Mouse (Mus musculus): ENCODE results near the gene Pgpep1l. TPM values are rescaled to one million over a fixed set of nuclear protein-coding genes. Genes with fewer than 3 reads are reported as not detected.
"Not testable (repeated sequence)": the region's sequence is repeated elsewhere in the genome, so short reads cannot be mapped to it uniquely, and the experiment has no call there.

The Pgpep1l gene
- polyA plus RNA-seq, 1 experiment from 2014 or later, result not detected

DNA sequence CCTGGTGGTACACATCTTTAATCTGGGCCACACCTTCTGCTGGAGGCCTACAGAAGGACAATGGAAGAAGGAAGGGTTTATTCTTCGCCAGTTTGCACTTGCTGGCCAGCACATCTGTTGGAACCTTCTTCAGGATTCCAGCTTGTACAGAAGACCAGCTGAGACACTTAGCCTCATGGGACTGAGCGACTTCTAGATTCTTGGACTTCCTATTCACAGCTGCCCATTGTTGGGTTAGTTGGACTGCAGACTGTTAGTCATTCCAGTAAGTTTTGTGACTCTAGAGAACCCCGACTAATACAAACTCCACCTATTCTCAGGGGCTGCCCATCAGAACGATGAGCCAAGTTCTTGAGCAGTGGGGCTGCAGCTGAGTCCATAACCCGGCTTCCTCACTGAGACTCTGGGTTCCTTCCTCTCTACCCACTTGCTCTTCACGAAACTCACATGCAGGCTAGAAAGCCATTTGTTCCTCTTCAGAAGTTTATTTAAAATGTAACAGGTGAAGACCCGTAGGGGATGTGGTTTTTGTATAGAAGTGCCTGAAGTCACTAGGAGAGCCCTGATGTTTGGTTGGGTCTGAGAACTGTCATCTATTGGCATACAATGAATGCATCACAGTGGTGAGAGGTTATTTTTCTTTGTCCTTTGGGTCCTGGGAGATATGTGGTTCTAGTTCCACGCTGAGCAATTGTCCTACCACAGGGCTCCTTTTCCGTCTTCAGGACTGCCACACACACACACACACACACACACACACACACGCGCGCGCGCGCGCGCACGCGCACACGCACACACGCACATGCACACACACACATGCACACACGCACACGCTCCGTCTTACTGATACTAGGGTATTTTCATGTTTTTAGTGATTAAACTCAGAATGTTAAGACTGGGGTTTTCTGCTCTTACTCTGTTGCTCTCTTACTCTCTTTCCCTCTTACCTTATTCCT, 22.8 kb upstream of the Pgpep1l start:
- Histone ChIP-seq H3K4me1 (ENCODE audit: control insufficient read depth, insufficient read depth, low read length) (no peaks in the 10 kb centered on the region), H3K27me3 (replicated peaks; ENCODE audit: control insufficient read depth, insufficient read depth, low read length) (no peaks in the 10 kb centered on the region), H3K4me3 (ENCODE audit: low read depth, low read length) (no peak overlapping the region), H3K36me3 (ENCODE audit: control insufficient read depth, insufficient read depth, low read length) (no peaks in the 10 kb centered on the region), H3K9me3 (replicated peaks; ENCODE audit: control insufficient read depth, low read length) (no peaks in the 10 kb centered on the region), H3K4me2 (ENCODE audit: low read length) (no peak overlapping the region), H3K27ac (ENCODE audit: low read depth, low read length) (no peak overlapping the region), H3K9ac (ENCODE audit: low read length) (no peak overlapping the region)
- WGBS, result 95% methylated on average over 24 of the region's 24 CpGs
- DNase-seq (ENCODE audit: low spot score) (no peak), ATAC-seq (no peak)

DNA sequence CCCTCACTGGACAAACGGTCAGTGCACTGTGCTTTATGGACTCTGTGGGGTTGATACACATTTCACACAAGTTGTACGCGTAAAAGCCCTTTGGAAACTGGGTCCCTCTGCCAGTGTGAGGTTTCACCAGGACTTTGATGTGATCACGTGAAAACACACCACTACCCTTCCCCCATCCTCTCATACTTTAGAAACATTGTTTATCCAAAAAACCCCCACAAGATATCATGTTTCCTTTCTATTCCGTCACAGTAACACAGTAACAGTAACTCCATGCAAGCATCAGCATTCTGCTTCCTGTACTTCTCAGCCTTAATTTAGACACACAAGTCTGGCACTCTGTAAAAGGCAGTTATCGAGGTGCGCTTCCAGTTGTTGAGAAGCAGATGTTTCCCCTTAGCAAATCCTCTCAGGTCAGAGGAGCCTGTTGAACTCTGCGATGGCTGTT, 21.8 kb upstream of the Pgpep1l start:
- no peak overlapping the region for H3K4me3 ChIP-seq (ENCODE audit: low read depth, low read length)
- no peaks in the 10 kb centered on the region for H3K4me1 ChIP-seq (ENCODE audit: control insufficient read depth, insufficient read depth, low read length)
- no peak overlapping the region for H3K4me2 ChIP-seq (ENCODE audit: low read length)
- H3K36me3 ChIP-seq (ENCODE audit: control insufficient read depth, insufficient read depth, low read length), result no peaks in the 10 kb centered on the region
- WGBS, result 88% methylated on average over 8 of the region's 8 CpGs
- H3K9me3 ChIP-seq (replicated peaks; ENCODE audit: control insufficient read depth, low read length), result no peaks in the 10 kb centered on the region
- no peaks in the 10 kb centered on the region for H3K27me3 ChIP-seq (replicated peaks; ENCODE audit: control insufficient read depth, insufficient read depth, low read length)
- ATAC-seq (no peak), DNase-seq (ENCODE audit: low spot score) (no peak)
- H3K27ac ChIP-seq (ENCODE audit: low read depth, low read length), result no peak overlapping the region
- no peak overlapping the region for H3K9ac ChIP-seq (ENCODE audit: low read length)

DNA sequence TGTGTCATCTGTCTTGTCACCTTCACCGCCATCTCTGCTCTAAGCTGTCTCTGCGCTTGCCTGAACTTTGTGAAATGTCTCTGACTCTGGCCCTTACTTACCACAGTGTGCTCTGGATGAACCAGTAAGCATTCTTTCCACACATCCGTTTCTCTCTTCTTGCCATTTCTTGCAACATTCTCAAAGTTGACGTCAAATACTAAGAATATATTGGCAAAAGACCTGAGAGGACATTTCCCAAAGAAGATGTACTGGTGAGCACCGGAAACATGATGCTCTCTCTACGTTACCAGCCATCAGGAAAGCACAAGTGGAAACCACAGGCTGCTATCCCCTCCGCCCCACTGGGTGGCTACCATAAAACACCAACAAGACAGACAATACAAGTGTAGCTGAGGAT, 19.7 kb upstream of the Pgpep1l start:
- H3K4me3 ChIP-seq (ENCODE audit: low read depth, low read length), result no peak overlapping the region
- DNase-seq (ENCODE audit: low spot score), result no peak
- no peaks in the 10 kb centered on the region for H3K4me1 ChIP-seq (ENCODE audit: control insufficient read depth, insufficient read depth, low read length)
- no peak overlapping the region for H3K4me2 ChIP-seq (ENCODE audit: low read length)
- no peak overlapping the region for H3K27ac ChIP-seq (ENCODE audit: low read depth, low read length)
- H3K9ac ChIP-seq (ENCODE audit: low read length), result no peak overlapping the region
- no peaks in the 10 kb centered on the region for H3K36me3 ChIP-seq (ENCODE audit: control insufficient read depth, insufficient read depth, low read length)
- ATAC-seq, result no peak
- H3K27me3 ChIP-seq (replicated peaks; ENCODE audit: control insufficient read depth, insufficient read depth, low read length), result no peaks in the 10 kb centered on the region
- WGBS, result 93% methylated on average over 7 of the region's 7 CpGs
- H3K9me3 ChIP-seq (replicated peaks; ENCODE audit: control insufficient read depth, low read length), result no peaks in the 10 kb centered on the region

DNA sequence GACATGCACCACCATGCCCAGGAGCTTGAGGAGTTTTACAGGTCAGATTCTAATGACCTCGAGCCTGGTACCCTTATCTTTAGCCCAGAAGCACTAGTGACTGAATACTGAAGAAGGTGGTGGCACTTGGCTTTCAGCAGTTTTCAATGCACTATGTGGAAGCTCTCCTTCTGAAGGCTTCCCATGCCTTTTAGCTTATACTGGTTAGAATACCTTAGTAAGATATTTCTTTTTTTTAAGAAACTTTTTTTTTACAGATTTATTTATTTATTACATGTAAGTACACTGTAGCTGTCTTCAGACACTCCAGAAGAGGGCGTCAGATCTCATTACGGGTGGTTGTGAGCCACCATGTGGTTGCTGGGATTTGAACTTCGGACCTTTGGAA, 19.1 kb upstream of the Pgpep1l start:
- not testable (repeated sequence) for H3K9ac ChIP-seq (ENCODE audit: low read length)

DNA sequence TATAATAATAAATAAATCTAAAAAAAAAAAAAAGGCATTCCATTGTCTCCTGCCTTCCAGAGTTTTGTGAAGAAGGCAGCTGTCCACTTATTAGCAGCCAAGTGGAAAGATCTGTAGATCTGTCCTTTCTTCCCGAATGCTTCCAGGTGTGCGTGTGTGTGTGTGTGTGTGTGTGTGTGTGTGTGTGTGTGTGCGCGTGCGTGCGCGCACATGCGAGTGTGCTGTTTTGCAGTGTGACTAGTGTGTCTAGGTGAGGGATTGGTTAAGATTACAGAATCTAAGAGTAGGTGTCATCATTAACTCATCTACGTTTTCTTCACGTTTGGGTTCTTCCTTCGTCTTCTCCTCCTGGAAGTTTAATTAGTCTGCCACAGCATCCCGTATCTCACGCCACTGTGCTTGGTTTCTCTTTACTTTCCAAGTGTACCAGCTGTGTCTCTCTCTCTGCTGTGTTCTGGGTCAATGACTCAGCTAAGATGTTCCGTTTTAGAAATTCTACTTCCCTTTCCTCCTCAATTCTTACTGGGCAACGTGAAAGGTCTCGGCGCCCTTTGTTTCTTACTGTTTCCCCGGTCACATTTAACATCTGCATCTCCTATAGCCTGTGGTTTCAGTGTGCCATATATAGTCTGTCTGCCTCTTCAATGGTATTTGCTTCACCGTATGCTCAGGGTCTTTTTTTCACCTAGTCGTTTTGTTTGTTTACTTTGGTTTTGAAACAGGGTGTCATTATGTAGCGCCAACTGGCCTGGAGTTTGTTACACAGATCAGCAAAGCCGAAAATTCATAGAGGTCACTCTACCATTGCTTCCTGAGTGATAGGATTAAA, 18.5 kb upstream of the Pgpep1l start:
- 94% methylated on average over 22 of the region's 22 CpGs for whole genome bisulfite sequencing
- ATAC-seq, result no peak

More for the DNA sequence above, 19.1 kb upstream of the Pgpep1l start:
- not testable (repeated sequence) for ATAC-seq; H3K36me3 ChIP-seq (ENCODE audit: control insufficient read depth, insufficient read depth, low read length); H3K27ac ChIP-seq (ENCODE audit: low read depth, low read length); H3K4me1 ChIP-seq (ENCODE audit: control insufficient read depth, insufficient read depth, low read length); H3K4me2 ChIP-seq (ENCODE audit: low read length); DNase-seq (ENCODE audit: low spot score); H3K4me3 ChIP-seq (ENCODE audit: low read depth, low read length); H3K27me3 ChIP-seq (replicated peaks; ENCODE audit: control insufficient read depth, insufficient read depth, low read length); H3K9me3 ChIP-seq (replicated peaks; ENCODE audit: control insufficient read depth, low read length)
- 83% methylated on average over 4 of the region's 4 CpGs for WGBS

DNA sequence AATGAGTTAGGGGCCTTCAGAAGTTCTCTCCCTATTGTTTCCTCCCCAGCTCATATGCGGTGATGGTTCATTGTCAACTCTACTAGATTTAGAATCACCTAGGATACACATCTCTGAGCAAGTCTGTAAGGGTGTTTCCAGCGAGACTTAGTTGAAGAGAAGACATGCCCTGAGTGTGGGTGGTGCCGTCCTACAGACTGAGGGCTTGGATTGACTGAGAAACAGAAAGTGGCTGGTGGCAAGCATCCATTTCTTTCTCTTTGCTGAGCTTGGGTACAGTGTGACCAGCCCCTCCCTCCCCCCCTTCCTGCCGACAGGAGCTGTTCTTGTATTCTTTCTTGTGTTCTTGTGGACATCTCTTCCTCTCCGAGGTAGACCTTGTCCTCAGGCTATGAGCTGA, 17.3 kb upstream of the Pgpep1l start:
- ATAC-seq (no peak), DNase-seq (ENCODE audit: low spot score) (no peak)
- Histone ChIP-seq H3K36me3 (ENCODE audit: control insufficient read depth, insufficient read depth, low read length) (no peaks in the 10 kb centered on the region), H3K4me1 (ENCODE audit: control insufficient read depth, insufficient read depth, low read length) (peaks cover 2% of the 10 kb centered on the region), H3K27me3 (replicated peaks; ENCODE audit: control insufficient read depth, insufficient read depth, low read length) (peaks cover under 1% of the 10 kb centered on the region; the same call in 1 of the 2 replicates), H3K4me2 (ENCODE audit: low read length) (no peak overlapping the region), H3K4me3 (ENCODE audit: low read depth, low read length) (no peak overlapping the region), H3K27ac (ENCODE audit: low read depth, low read length) (no peak overlapping the region), H3K9ac (ENCODE audit: low read length) (no peak overlapping the region), H3K9me3 (replicated peaks; ENCODE audit: control insufficient read depth, low read length) (no peaks in the 10 kb centered on the region)
- 70% methylated on average over 5 of the region's 5 CpGs for WGBS

More for the DNA sequence above, 18.5 kb upstream of the Pgpep1l start:
- no peaks in the 10 kb centered on the region for H3K9me3 ChIP-seq (replicated peaks; ENCODE audit: control insufficient read depth, low read length)
- no peaks in the 10 kb centered on the region for H3K27me3 ChIP-seq (replicated peaks; ENCODE audit: control insufficient read depth, insufficient read depth, low read length)
- H3K27ac ChIP-seq (ENCODE audit: low read depth, low read length), result no peak overlapping the region
- H3K4me1 ChIP-seq (ENCODE audit: control insufficient read depth, insufficient read depth, low read length), result no peaks in the 10 kb centered on the region
- H3K4me3 ChIP-seq (ENCODE audit: low read depth, low read length), result no peak overlapping the region
- no peaks in the 10 kb centered on the region for H3K36me3 ChIP-seq (ENCODE audit: control insufficient read depth, insufficient read depth, low read length)
- no peak overlapping the region for H3K9ac ChIP-seq (ENCODE audit: low read length)
- no peak overlapping the region for H3K4me2 ChIP-seq (ENCODE audit: low read length)
- DNase-seq (ENCODE audit: low spot score), result no peak

DNA sequence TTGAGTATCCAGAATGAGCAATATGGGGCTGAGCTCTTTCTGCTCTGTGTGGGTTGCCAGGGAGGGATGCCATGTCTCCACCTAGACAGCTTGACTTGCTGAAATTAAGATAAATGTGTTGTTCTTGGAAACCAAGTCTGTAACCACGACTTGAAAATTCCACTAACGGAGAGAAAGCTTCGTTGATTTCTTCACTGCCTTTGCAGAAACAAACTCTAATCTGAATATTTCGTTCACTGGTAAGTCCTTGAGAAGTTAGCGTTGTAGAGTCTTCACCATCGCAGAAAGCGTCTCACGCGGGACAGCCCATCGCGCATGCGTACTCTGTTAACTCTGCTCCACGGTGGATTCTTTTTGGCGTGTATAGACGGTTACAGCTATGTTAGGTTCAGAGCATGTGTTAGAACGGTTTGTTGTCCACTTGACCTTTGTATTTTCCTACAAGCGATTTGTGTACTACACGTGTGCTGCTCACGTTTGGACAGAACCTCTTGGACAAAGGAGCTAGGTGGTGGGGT, 16.4 kb upstream of the Pgpep1l start:
- H3K9ac ChIP-seq (ENCODE audit: low read length), result no peak overlapping the region
- H3K4me1 ChIP-seq (ENCODE audit: control insufficient read depth, insufficient read depth, low read length), result peaks cover 9% of the 10 kb centered on the region
- no peak overlapping the region for H3K4me3 ChIP-seq (ENCODE audit: low read depth, low read length)
- no peaks in the 10 kb centered on the region for H3K36me3 ChIP-seq (ENCODE audit: control insufficient read depth, insufficient read depth, low read length)
- 95% methylated on average over 19 of the region's 19 CpGs for WGBS
- peaks cover 7% of the 10 kb centered on the region; the same call in 1 of the 2 replicates for H3K27me3 ChIP-seq (replicated peaks; ENCODE audit: control insufficient read depth, insufficient read depth, low read length)
- DNase-seq (ENCODE audit: low spot score) (no peak), ATAC-seq (no peak)
- H3K9me3 ChIP-seq (replicated peaks; ENCODE audit: control insufficient read depth, low read length), result no peaks in the 10 kb centered on the region
- no peak overlapping the region for H3K4me2 ChIP-seq (ENCODE audit: low read length)
- H3K27ac ChIP-seq (ENCODE audit: low read depth, low read length), result no peak overlapping the region

DNA sequence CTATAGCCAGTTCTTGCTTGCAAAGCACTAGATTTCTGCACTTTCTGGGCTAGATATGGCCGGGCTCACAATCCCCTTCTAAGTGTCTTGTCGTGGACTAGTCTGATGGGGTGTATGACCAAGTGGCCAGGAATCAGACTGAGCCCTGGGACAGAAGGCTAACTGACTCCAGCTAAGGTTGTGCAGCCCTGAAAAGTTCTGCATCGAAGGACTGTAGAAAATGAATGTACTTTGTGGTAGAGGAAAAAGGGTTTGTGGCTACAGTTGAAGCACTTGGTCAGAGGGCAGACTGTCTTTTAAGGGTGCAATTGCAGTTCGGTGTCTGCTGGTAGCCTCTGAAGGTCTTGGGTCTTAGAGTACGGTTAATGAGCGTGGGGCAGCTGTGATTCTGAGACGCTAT, 15.4 kb upstream of the Pgpep1l start:
- no peak overlapping the region for H3K27ac ChIP-seq (ENCODE audit: low read depth, low read length)
- no peak overlapping the region for H3K4me3 ChIP-seq (ENCODE audit: low read depth, low read length)
- H3K4me2 ChIP-seq (ENCODE audit: low read length), result no peak overlapping the region
- no peak overlapping the region for H3K9ac ChIP-seq (ENCODE audit: low read length)
- ATAC-seq (no peak), DNase-seq (ENCODE audit: low spot score) (no peak)
- peaks cover 7% of the 10 kb centered on the region; the same call in 1 of the 2 replicates for H3K27me3 ChIP-seq (replicated peaks; ENCODE audit: control insufficient read depth, insufficient read depth, low read length)
- H3K4me1 ChIP-seq (ENCODE audit: control insufficient read depth, insufficient read depth, low read length), result peaks cover 9% of the 10 kb centered on the region
- no peaks in the 10 kb centered on the region for H3K36me3 ChIP-seq (ENCODE audit: control insufficient read depth, insufficient read depth, low read length)
- no peaks in the 10 kb centered on the region for H3K9me3 ChIP-seq (replicated peaks; ENCODE audit: control insufficient read depth, low read length)
- WGBS, result 85% methylated on average over 7 of the region's 7 CpGs

Data from forebrain, embryonic 14.5 days (tissue).